Mouse (Mus musculus) liver, embryonic 15.5 days (tissue): ENCODE results near the gene Dvl3. TPM values are rescaled to one million over a fixed set of nuclear protein-coding genes. Genes with fewer than 3 reads are reported as not detected.

Source experiments
- ATAC-seq: fragments of 200-750 bp; cut with Nextera tagmentation; 2 replicates; pipeline ENCODE4 v1.8.0; 2017; ENCODE audit warnings: moderate number of reproducible peaks, mild to moderate bottlenecking, moderate library complexity; ENCODE audit not compliant: insufficient read depth
- H3K27ac ChIP-seq: fragments of 300-500 bp; sonication (generic); replicated peaks from 2 replicates; pipeline ENCODE4 v1.5.1; 2015; ENCODE audit warnings: mild to moderate bottlenecking, inconsistent platforms
- H3K27me3 ChIP-seq: fragments of 300-500 bp; sonication (generic); 2 replicates; pipeline ENCODE4 v1.6.1; 2015; ENCODE audit warnings: mild to moderate bottlenecking, inconsistent platforms
- H3K36me3 ChIP-seq: fragments of 300-500 bp; sonication (generic); replicated peaks from 2 replicates; pipeline ENCODE4 v1.6.1; 2015; ENCODE audit warnings: moderate library complexity, mild to moderate bottlenecking, inconsistent platforms
- H3K4me1 ChIP-seq: fragments of 300-500 bp; sonication (generic); replicated peaks from 2 replicates; pipeline ENCODE4 v1.6.1; 2015; ENCODE audit warnings: inconsistent platforms
- H3K4me2 ChIP-seq: fragments of 300-500 bp; sonication (generic); 2 replicates; pipeline ENCODE4 v1.6.1; 2015; ENCODE audit warnings: moderate library complexity, mild to moderate bottlenecking, inconsistent platforms
- H3K4me3 ChIP-seq: fragments of 300-500 bp; sonication (generic); replicated peaks from 2 replicates; pipeline ENCODE4 v1.5.1; 2015; ENCODE audit warnings: mild to moderate bottlenecking, inconsistent platforms
- H3K9ac ChIP-seq: fragments of 300-500 bp; sonication (generic); 2 replicates; pipeline ENCODE4 v1.6.1; 2015; ENCODE audit warnings: moderate library complexity, mild to moderate bottlenecking, inconsistent platforms
- H3K9me3 ChIP-seq: fragments of 300-500 bp; sonication (generic); replicated peaks from 2 replicates; pipeline ENCODE4 v1.6.1; 2016; ENCODE audit warnings: inconsistent platforms
- WGBS: fragments of 180-500 bp; shearing (Covaris S2); methylation state at CpG from one replicate; pipeline ENCODE4 v1.1.7; 2015; ENCODE audit warnings: mixed read lengths; ENCODE audit not compliant: insufficient replicate concordance; 5-methylcytosine and 5-hydroxymethylcytosine counted together
- polyA plus RNA-seq: library from polyadenylated mRNA; unstranded; fragments of >200 nt; fragmentation: Nextera tagmentation; extraction: Ambion mirVana; gene quantifications from 2 replicates; pipeline ENCODE4 v1.2.1, GENCODE M21; 2015

Dvl3 gene
- polyA plus RNA-seq, 1 experiment from 2014 or later: 3.8 TPM

GRCm38 (mm10) chr16:20547423-20547822, 30.6 kb downstream of the Dvl3 start:
- no peak for ATAC-seq
- Histone ChIP-seq H3K27me3 (no peaks in the 10 kb centered on the region), H3K9ac (no peak overlapping the region), H3K27ac (peak overlapping the region; percentile 85), H3K4me1 (peaks cover 32% of the 10 kb centered on the region), H3K36me3 (peaks cover 61% of the 10 kb centered on the region), H3K9me3 (no peaks in the 10 kb centered on the region), H3K4me3 (peak overlapping the region; percentile 84), H3K4me2 (peak overlapping the region; percentile 76)
- WGBS: 49% methylated on average over 5 of the region's 5 CpGs

- under 1% methylated on average over 56 of the region's 56 CpGs for WGBS
- H3K4me1 ChIP-seq: peaks cover 32% of the 10 kb centered on the region
- ATAC-seq: peak; percentile 98
- peak within 1 kb of the TSS; percentile 84 for H3K4me3 ChIP-seq
- peak within 1 kb of the TSS; percentile 75 for H3K9ac ChIP-seq
- no peaks in the 10 kb centered on the region for H3K27me3 ChIP-seq
- peaks cover 62% of the 10 kb centered on the region for H3K36me3 ChIP-seq
- peak within 1 kb of the TSS; percentile 85 for H3K4me2 ChIP-seq
- H3K9me3 ChIP-seq: no peaks in the 10 kb centered on the region
- peak within 1 kb of the TSS; percentile 85 for H3K27ac ChIP-seq
These were observed 31.5 kb downstream of the Dvl3 start, which contains the start of gene Abcf3 for GRCm38 (mm10) chr16:20548096-20548948. Abcf3 (plus strand) TSS chr16:20548577.

GRCm38 (mm10) chr16:20549161-20549560, 32.4 kb downstream of the Dvl3 start:
- Histone ChIP-seq H3K9ac (peak overlapping the region; percentile 75), H3K27me3 (no peaks in the 10 kb centered on the region), H3K4me2 (peak overlapping the region; percentile 85), H3K4me1 (peaks cover 32% of the 10 kb centered on the region), H3K27ac (peak overlapping the region; percentile 69), H3K4me3 (peak overlapping the region; percentile 84), H3K9me3 (no peaks in the 10 kb centered on the region), H3K36me3 (peaks cover 63% of the 10 kb centered on the region)
- WGBS: 42% methylated on average over 9 of the region's 9 CpGs
- ATAC-seq: no peak

DNA sequence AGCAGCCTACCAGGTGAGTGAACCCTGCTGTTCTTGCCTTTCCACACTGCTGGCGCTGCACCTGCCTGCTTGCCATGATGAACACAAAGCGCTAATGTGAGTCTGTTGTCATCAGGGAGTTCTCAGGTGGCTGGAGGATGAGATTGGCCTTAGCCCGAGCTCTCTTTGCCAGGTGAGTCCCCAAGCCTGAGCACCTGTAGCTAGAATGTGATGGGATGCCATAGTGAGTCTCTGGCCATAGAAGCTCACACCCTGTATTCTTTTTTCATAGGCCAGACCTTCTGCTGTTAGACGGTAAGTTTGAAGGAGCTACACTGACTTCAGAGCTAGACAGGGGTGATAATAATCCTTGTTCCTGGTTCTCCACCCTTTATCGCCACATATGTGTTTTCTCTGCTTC, 34.9 kb downstream of the Dvl3 start:
- 81% methylated on average over 5 of the region's 5 CpGs for WGBS
- no peaks in the 10 kb centered on the region for H3K9me3 ChIP-seq
- no peak overlapping the region for H3K9ac ChIP-seq
- peaks cover 32% of the 10 kb centered on the region for H3K4me1 ChIP-seq
- H3K27ac ChIP-seq: no peak overlapping the region
- H3K4me3 ChIP-seq: no peak overlapping the region
- H3K36me3 ChIP-seq: peaks cover 63% of the 10 kb centered on the region
- no peak for ATAC-seq
- H3K4me2 ChIP-seq: no peak overlapping the region
- H3K27me3 ChIP-seq: no peaks in the 10 kb centered on the region

- Histone ChIP-seq H3K27ac (no peak overlapping the region), H3K9me3 (no peaks in the 10 kb centered on the region), H3K9ac (no peak overlapping the region), H3K4me2 (no peak overlapping the region), H3K4me1 (peaks cover 23% of the 10 kb centered on the region), H3K27me3 (no peaks in the 10 kb centered on the region), H3K4me3 (no peak overlapping the region), H3K36me3 (peaks cover 67% of the 10 kb centered on the region)
- WGBS: 71% methylated on average over 1 of the region's 1 CpGs
- ATAC-seq: no peak
These were observed 35.8 kb downstream of the Dvl3 start for GRCm38 (mm10) chr16:20552594-20552993.

DNA sequence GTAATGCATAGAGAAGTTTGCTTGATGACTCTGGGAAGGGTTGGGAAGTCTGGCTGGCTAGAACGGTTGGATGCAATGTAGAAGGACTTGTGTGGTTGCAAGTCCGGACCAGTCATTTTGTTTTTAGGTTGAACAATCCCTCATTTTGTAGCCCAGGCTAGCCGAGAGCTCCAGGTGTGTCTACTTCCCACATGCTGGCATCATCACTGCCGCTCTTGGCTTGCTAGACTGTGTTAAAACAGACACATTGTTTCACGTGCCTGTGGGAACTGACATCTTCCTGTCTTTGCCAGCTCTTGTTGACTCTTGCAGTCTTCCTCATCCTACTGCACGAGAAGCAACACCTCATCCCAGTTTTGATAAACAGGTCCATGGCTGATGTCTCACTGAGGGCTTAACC, 38.2 kb downstream of the Dvl3 start:
- Histone ChIP-seq H3K4me3 (no peak overlapping the region), H3K4me2 (no peak overlapping the region), H3K9ac (no peak overlapping the region), H3K36me3 (peaks cover 89% of the 10 kb centered on the region), H3K27me3 (no peaks in the 10 kb centered on the region), H3K4me1 (peaks cover 4% of the 10 kb centered on the region), H3K27ac (no peak overlapping the region), H3K9me3 (no peaks in the 10 kb centered on the region)
- whole genome bisulfite sequencing: 73% methylated on average over 6 of the region's 6 CpGs
- no peak for ATAC-seq

DNA sequence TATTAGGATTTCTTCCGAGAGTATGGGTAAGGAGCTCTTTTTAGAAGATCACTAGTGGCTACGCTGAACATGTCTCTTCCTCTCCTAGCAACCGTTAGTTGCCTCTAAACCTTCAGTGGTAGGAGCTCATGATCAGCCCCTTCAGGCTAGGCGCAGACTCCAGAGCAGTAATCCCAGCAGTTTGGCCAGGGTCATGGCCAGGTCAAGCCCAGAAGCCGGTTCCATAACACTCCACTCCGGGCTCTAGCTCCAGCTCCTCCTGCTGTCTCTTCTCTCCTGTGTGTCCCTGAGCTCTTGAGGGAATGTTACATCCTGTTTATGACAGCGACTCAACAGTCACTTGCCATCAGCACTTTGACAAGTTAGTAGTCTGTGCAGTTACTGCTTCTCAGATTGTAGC, 40.6 kb downstream of the Dvl3 start:
- H3K4me2 ChIP-seq: no peak overlapping the region
- peaks cover 90% of the 10 kb centered on the region for H3K36me3 ChIP-seq
- no peak for ATAC-seq
- no peak overlapping the region for H3K9ac ChIP-seq
- 71% methylated on average over 7 of the region's 7 CpGs for WGBS
- no peak overlapping the region for H3K4me3 ChIP-seq
- H3K9me3 ChIP-seq: no peaks in the 10 kb centered on the region
- H3K27me3 ChIP-seq: no peaks in the 10 kb centered on the region
- no peak overlapping the region for H3K27ac ChIP-seq
- no peaks in the 10 kb centered on the region for H3K4me1 ChIP-seq

DNA sequence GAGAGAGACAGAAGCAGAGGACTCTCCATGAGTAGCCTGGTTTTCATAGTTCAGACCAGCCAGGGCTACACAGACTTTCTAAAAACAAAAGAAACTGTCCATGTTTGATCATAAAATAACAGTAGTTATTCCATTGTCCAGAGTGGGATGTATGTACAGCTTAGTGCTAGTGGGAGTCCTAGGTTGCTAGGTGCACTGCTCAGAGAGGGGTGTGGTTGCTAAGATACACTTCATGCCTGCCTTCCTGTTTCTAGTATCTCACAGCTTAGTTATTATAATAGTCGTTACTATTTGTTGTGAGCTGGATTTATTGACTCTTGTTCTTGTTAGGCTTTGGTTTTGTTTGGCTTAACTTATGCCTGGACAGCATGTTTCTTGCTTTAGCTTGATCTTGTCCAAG, 48.3 kb downstream of the Dvl3 start:
- H3K36me3 ChIP-seq: peaks cover 30% of the 10 kb centered on the region
- H3K4me1 ChIP-seq: no peaks in the 10 kb centered on the region
- 55% methylated on average over 1 of the region's 1 CpGs for WGBS
- no peak overlapping the region for H3K4me2 ChIP-seq
- ATAC-seq: no peak
- H3K4me3 ChIP-seq: no peak overlapping the region
- H3K27ac ChIP-seq: no peak overlapping the region
- no peaks in the 10 kb centered on the region for H3K27me3 ChIP-seq
- no peak overlapping the region for H3K9ac ChIP-seq
- H3K9me3 ChIP-seq: no peaks in the 10 kb centered on the region

Other genes with a start within 250 kb of the Dvl3 start
- 35.4 and 37.5 TPM in 2 replicates for gene Parl, start 214.6 kb upstream of the Dvl3 start, polyA plus RNA-seq
- 0.03 TPM in 1 of 2 replicates, not detected in the other for gene Cyp2ab1, start 191.6 kb upstream of the Dvl3 start, polyA plus RNA-seq
- 17.2 and 18.5 TPM in 2 replicates for gene Abcc5, start 90.6 kb upstream of the Dvl3 start, polyA plus RNA-seq
- 44.1 and 48.7 TPM in 2 replicates for gene Eif2b5, start 18.2 kb upstream of the Dvl3 start, polyA plus RNA-seq
- 386 and 395 TPM in 2 replicates for gene Ap2m1, start 18.5 kb downstream of the Dvl3 start, polyA plus RNA-seq
- gene Abcf3, start 31.6 kb downstream of the Dvl3 start, polyA plus RNA-seq: 24.6 and 28.4 TPM in 2 replicates
- 0.21 and 0.33 TPM in 2 replicates for gene Vwa5b2, start 72.5 kb downstream of the Dvl3 start, polyA plus RNA-seq
- 16.0 and 16.2 TPM in 2 replicates for gene Eef1akmt4, start 94.6 kb downstream of the Dvl3 start, polyA plus RNA-seq
- 0.08 TPM in 1 of 2 replicates, not detected in the other for gene Gm49333, start 94.6 kb downstream of the Dvl3 start, polyA plus RNA-seq
- gene Alg3, start 94.8 kb downstream of the Dvl3 start, polyA plus RNA-seq: 20.7 and 22.9 TPM in 2 replicates
- 0.10 and 0.12 TPM in 2 replicates for gene Camk2n2, start 104.3 kb downstream of the Dvl3 start, polyA plus RNA-seq
- gene Ece2, start 112.8 kb downstream of the Dvl3 start, polyA plus RNA-seq: 0.10 TPM in 1 of 2 replicates, not detected in the other
- 164 and 171 TPM in 2 replicates for gene Psmd2, start 134.7 kb downstream of the Dvl3 start, polyA plus RNA-seq
- 86.2 and 98.5 TPM in 2 replicates for gene Eif4g1, start 151.3 kb downstream of the Dvl3 start, polyA plus RNA-seq
- gene Fam131a, start 176.3 kb downstream of the Dvl3 start, polyA plus RNA-seq: 1.3 and 1.8 TPM in 2 replicates
- gene Polr2h, start 200.7 kb downstream of the Dvl3 start, polyA plus RNA-seq: 36.4 and 39.3 TPM in 2 replicates
- gene Clcn2, start 200.8 kb downstream of the Dvl3 start, polyA plus RNA-seq: 9.5 and 13.7 TPM in 2 replicates
- gene Chrd, start 216.1 kb downstream of the Dvl3 start, polyA plus RNA-seq: 0.37 and 0.47 TPM in 2 replicates
- gene Thpo, start 217.5 kb downstream of the Dvl3 start, polyA plus RNA-seq: 5.0 and 5.6 TPM in 2 replicates